Mouse (Mus musculus) brain, embryonic 14.5 days (tissue): ENCODE data around the gene Ppfibp2.

Source experiments
- CTCF ChIP-seq: fragments of 200-500 bp; IDR thresholded peaks from 2 replicates; pipeline ENCODE4 v1.5.1; 2012; ENCODE audit warnings: inconsistent platforms, mild to moderate bottlenecking, moderate library complexity, borderline replicate concordance; ENCODE audit not compliant: insufficient read depth, insufficient read length; ENCODE audit errors: extremely low read depth
- POLR2A ChIP-seq: fragments of 200-500 bp; IDR thresholded peaks from 2 replicates; pipeline ENCODE4 v1.6.1; 2012; ENCODE audit warnings: mild to moderate bottlenecking, inconsistent platforms, borderline replicate concordance; ENCODE audit not compliant: poor library complexity, insufficient read depth, insufficient read length, severe bottlenecking; ENCODE audit errors: extremely low read depth

GRCm38 (mm10) chr7:107656451-107656850 lies 61.4 kb downstream of the Ppfibp2 start:
- TF ChIP-seq CTCF: no peak
- TF ChIP-seq POLR2A: no peak
